Mouse (Mus musculus) G1E (cell line): Measurements from ENCODE around the gene Lrrc36.

Experiments used
- CTCF ChIP-seq: IDR thresholded peaks from 2 replicates; pipeline ENCODE4 v1.5.1; 2012; ENCODE audit warnings: low read depth, low read length, inconsistent platforms, mixed read lengths
- GATA1 ChIP-seq: IDR thresholded peaks from 2 replicates; pipeline ENCODE4 v1.6.1; 2012; ENCODE audit warnings: borderline replicate concordance, low read length, inconsistent platforms, mixed read lengths
- GATA2 ChIP-seq: IDR thresholded peaks from 2 replicates; pipeline ENCODE4 v1.6.1; 2012; ENCODE audit warnings: low read depth, low read length, inconsistent platforms, borderline replicate concordance
- POLR2AphosphoS5 ChIP-seq: IDR thresholded peaks from 2 replicates; pipeline ENCODE4 v1.6.1; 2012; ENCODE audit warnings: low read depth, low read length, inconsistent platforms; ENCODE audit not compliant: insufficient replicate concordance
- TAL1 ChIP-seq: conservative IDR thresholded peaks from 2 replicates; pipeline ENCODE4 v1.6.1; 2012; ENCODE audit warnings: low read depth, low read length, inconsistent platforms, mixed read lengths

DNA sequence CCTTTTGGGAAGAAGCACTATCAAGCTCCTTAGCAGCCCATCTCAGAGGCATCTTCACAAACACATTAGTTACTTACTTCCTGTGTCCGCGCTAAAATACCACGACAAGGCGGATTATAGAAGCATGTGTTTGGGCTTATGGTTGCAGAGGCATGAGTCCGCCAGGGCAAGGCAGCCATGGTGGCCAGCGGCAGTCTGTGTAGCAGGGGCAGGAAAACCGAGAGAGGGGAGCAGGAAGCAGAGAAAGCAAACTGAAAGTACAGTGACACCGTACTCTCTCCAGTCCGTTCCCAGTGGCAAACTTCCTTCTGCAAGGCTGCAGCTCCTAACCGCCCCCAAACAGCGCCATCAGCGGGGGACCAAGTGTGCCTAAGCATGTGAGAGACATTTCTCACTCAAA is 86.4 kb downstream of the Lrrc36 start:
- TF ChIP-seq CTCF (no peak), POLR2AphosphoS5 (no peak), GATA1 (no peak), GATA2 (no peak), TAL1 (no peak)
